Mouse (Mus musculus): Measurements from ENCODE around the gene Psmb4. TPM values are rescaled to one million over a fixed set of nuclear protein-coding genes. Genes with fewer than 3 reads are reported as not detected.
"Not testable (repeated sequence)": the region's sequence is repeated elsewhere in the genome, so short reads cannot be mapped to it uniquely, and the experiment has no call there.

The Psmb4 gene
- 311 and 370 TPM in 2 replicates for polyA plus RNA-seq (2012; ENCODE audit: insufficient read depth, insufficient read length, missing spikeins)

DNA sequence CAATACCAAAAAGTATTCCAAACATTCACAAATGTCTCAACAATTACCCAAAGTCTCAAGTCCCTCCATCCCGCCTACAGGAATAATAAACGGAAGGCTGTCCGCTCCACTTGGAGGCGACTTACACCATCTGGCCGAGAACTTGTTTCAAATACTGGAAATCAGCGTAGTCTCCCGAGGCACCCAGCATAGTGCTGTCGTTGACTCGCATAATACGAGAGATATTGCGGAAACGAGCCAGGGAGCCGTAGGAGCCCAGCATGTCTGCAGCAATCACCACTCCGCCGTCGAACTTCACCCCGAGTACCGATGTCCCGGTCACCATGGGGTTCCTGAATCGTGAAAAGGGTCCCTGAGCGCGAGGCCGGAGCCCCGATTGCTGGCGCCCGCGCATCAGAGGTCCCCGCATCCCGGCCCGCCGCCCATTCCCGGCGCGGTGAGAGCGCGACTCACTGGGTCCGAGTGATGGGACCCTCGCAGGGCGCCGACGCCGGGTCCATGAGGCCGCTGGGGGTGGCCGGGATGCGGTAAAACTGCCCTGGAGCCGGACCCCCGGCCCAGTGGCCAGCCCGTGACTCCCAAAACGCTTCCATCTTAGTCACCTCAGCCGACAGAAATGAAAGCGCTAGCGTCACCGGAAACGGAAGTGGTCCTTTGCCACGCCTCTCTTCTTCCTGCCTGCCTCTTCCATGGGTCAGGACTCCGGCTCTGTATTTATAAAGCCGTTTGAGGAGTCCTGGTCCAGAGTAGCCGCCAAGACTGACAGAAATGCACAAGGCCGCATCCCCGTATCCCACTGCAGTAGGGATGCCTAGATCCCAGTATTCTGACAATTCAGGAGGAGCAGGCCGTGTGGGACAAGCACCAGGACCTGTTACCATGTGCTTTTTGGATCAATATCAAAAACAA is at the start of gene Psmb4:
Gene Psmb4 (minus strand): TSS at position 646 of the 909 bp plus-strand sequence.
- Histone ChIP-seq H3K27ac (replicated peaks; ENCODE audit: low read depth, low read length) (peak within 1 kb of the TSS; percentile 70), H3K4me3 (ENCODE audit: insufficient read depth, low read depth, low read length) (peak within 1 kb of the TSS; percentile 88), H3K4me1 (ENCODE audit: control insufficient read depth, insufficient read depth, insufficient read length, low read length) (peaks cover 5% of the 10 kb centered on the region; the same call in 1 of the 2 replicates)

DNA sequence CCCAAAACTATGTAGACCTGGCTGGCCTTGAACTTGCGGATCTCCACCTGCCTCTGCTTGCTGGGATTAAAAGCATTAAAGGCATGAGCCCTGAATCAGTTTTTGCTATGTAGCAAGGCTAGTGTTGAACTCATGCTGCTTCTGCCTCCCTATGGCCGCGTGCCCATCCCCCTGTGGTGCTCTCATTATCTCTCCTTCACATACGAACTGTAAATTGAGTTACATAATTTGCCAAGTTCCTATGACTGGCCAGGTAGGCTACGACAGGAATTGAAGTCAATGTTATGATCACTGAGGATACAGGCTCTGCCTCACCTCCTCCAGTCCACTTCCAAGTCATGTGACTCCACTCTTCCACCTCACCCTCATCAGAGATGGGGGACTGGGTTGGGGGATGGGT is 49.4 kb upstream of the Psmb4 start:
- not testable (repeated sequence) for H3K4me1 ChIP-seq (ENCODE audit: control insufficient read depth, insufficient read depth, insufficient read length, low read length); H3K27ac ChIP-seq (replicated peaks; ENCODE audit: low read depth, low read length); H3K4me3 ChIP-seq (ENCODE audit: insufficient read depth, low read depth, low read length)

DNA sequence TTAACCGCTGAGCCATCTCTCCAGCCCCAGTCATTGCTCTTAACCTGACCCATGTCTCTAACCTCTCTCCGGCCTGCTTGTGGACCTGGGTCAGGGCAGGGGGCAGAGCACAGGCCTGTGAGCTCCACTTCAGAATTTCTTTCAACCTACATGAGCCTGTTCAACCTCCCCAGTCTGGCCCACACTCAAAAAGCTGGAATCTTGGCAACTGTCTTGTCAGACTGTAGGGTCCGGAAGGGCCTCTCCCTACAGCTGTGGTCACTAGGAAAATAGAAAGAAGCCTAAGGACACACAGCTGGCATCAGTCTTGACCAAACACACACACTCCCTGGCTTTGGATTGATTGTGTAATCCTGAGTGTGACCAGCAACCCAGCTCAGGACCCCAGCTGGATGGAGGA is 48.6 kb upstream of the Psmb4 start:
- H3K27ac ChIP-seq (replicated peaks; ENCODE audit: low read depth, low read length); H3K4me1 ChIP-seq (ENCODE audit: control insufficient read depth, insufficient read depth, insufficient read length, low read length); H3K4me3 ChIP-seq (ENCODE audit: insufficient read depth, low read depth, low read length): not testable (repeated sequence)

DNA sequence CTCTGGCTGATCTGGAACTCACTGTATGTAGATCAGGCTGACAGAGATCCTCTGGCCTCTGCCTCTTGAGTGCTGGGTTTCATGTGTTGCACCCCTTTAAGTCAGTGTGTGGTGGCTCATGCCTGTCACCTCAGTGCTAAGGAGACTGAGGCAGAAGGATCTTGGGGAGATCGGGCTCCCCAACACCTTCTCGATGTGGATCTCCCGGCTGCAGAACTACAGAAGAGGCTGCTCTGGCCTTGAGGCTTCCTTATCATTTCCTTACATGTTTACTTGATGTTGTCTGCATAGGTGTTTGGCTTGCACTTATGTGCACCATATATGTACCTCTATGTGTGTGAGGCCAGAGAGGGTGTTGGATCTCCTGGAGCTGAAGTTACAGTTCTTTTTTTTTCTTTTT is 47.8 kb upstream of the Psmb4 start:
- H3K4me1 ChIP-seq (ENCODE audit: control insufficient read depth, insufficient read depth, insufficient read length, low read length); H3K4me3 ChIP-seq (ENCODE audit: insufficient read depth, low read depth, low read length); H3K27ac ChIP-seq (replicated peaks; ENCODE audit: low read depth, low read length): not testable (repeated sequence)

DNA sequence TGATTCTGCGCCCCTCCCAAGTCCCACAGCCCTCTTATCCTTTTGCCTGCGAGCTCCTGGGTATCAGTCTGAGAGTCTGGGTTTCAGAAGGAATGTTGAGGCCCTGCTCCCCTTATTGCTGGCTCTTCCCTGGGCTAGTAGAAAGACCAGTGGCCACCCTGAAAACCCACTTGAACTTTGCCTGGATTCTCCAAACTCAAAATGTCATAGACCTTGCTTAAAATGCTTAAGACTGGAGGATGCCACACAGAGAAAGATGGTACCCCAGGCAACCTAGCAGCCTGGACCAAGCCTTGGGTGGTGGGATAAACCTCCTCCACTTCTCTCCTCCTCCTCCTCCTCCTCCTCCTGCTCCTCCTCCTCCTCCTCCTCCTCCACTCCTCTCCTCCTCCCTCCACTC is 46.8 kb upstream of the Psmb4 start:
- H3K27ac ChIP-seq (replicated peaks; ENCODE audit: low read depth, low read length), result 0 out of 2 replicates have a peak overlapping the region, but pooled peaks have one; percentile 6
- peak overlapping the region; percentile 70 for H3K4me3 ChIP-seq (ENCODE audit: insufficient read depth, low read depth, low read length)
- not testable (repeated sequence) for H3K4me1 ChIP-seq (ENCODE audit: control insufficient read depth, insufficient read depth, insufficient read length, low read length)

DNA sequence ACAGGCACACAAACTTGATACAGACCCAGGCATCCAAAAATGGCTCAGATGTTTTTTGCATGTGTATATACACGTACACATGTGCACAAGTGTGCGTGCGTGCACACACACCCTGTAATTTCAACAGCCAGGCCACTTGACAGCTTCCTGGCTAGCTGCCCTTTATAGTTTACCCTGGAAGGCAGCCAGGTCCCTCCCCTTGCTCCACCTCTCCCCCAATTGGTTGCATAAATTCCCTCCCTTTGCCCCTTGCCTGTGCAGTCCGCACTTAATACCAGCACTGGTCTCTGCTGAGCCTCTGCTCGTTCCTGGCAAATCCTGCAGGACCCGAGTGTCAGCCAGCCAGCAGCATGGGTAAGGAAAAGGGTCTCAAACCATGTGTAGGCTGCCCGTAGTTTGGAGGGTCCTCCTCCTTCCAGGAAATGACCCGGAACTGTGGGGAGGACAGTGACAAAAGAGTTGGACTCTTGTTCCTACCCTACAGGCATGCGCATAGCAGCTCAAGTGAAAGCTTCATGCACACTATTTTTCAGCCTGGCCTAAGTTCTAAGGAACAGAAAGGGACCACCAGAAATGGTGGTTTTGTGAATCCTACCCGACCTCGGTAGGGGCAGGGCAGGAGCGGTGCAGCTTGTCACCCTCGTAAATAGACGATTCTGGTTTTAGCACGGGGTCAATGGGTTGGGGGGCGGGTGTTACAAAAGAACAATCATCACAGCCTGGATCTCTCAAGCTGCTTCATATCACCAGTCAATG is 46.2 kb upstream of the Psmb4 start, which contains the start of gene Selenbp1:
Gene Selenbp1 (plus strand): TSS at position 248 of the 756 bp plus-strand sequence.
- Histone ChIP-seq H3K4me3 (ENCODE audit: insufficient read depth, low read depth, low read length) (peak within 1 kb of the TSS; percentile 70), H3K27ac (replicated peaks; ENCODE audit: low read depth, low read length) (peak within 1 kb of the TSS; percentile 72), H3K4me1 (ENCODE audit: control insufficient read depth, insufficient read depth, insufficient read length, low read length) (no peaks in the 10 kb centered on the region)

DNA sequence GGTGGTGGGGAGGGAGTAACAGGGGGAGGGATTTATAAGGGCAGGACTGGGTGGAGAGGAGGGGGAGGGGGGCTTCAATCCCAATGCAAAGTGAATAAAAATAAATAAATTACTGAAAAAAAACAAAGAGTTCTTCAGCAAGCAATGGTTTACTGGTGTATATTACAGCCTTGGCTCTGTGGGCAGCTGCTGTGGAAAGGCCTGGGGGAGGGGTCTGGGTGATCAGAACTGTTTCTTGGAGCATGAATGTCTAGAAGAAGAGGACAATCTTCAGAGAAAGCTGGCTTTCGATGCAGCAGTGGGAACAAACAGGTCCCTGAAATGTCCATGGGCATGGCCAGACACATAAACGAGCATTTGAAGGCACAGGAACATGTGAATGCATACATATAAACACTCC is 45.5 kb upstream of the Psmb4 start:
- H3K27ac ChIP-seq (replicated peaks; ENCODE audit: low read depth, low read length); H3K4me3 ChIP-seq (ENCODE audit: insufficient read depth, low read depth, low read length); H3K4me1 ChIP-seq (ENCODE audit: control insufficient read depth, insufficient read depth, insufficient read length, low read length): not testable (repeated sequence)

DNA sequence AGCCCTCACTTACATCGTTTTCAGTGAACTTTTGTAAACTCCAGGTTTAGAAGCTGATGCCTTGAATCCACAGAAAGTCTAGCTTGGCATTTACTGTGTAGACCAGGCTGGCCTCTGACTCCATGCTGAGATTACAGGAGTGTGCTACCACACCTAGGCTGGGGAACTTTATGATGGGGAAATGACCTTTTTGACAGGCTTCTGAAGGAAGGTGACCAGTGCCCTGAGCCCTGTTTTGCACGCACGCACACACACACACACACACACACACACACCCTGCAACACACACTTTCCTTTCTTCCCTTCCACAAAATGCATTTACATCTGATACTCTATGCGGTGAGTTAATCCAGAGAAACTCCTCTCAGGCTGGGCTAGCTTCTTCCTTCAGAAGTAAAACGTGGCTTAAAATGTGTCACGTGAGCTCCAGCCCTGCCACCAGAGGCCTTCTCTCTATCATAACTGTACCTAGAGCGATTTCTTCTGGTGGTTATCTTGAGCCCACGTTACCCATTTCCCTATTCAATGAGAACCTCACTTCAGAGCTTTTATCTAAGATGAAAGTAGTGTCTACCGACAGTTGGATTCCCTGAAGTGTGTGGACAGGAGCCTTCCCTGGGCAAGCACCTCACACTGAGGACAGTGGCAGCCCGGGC is 44.8 kb upstream of the Psmb4 start:
- not testable (repeated sequence) for H3K4me3 ChIP-seq (ENCODE audit: insufficient read depth, low read depth, low read length); H3K4me1 ChIP-seq (ENCODE audit: control insufficient read depth, insufficient read depth, insufficient read length, low read length); H3K27ac ChIP-seq (replicated peaks; ENCODE audit: low read depth, low read length)

DNA sequence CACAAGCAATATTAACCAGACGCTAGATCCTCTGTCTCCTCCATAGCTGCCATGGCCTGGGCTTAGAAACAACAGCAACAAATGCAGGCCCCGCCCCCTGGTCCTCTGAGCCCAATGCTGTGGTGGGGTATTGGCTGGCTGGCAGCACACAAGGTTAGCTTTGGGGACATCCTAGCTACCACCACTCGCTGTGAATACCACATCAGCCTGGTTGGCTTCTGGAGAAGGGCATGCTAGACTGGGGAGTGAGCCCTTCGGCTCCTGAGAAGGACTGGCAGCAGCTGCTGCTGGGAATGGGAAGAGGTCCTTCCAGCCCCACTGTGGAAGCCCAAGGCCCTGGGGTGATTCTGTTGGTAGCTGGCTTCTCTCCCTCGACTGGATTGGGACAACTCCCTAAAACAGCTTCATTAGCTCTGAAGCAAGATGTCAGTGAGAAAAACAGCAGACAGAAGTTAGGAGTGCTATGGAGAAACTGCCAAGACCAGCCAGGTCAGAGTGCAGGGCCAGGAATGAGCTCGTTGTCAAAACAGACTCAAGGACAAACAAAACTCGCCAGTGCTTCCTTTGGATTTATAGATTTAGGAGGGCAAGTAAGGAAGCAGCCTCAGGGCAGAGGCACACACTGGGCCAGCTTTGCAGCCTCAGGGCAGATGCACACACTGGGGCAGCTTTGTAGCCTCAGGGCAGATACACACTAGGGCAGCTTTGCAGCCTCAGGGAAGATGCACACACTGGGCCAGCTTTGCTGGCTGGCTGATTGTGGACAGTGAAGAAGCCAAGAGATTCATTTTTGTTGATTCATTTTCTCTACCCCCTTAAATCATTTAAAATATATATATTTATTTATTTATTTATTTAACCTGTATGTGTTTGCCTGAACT is 43.9 kb upstream of the Psmb4 start:
- not testable (repeated sequence) for H3K4me3 ChIP-seq (ENCODE audit: insufficient read depth, low read depth, low read length); H3K27ac ChIP-seq (replicated peaks; ENCODE audit: low read depth, low read length); H3K4me1 ChIP-seq (ENCODE audit: control insufficient read depth, insufficient read depth, insufficient read length, low read length)

DNA sequence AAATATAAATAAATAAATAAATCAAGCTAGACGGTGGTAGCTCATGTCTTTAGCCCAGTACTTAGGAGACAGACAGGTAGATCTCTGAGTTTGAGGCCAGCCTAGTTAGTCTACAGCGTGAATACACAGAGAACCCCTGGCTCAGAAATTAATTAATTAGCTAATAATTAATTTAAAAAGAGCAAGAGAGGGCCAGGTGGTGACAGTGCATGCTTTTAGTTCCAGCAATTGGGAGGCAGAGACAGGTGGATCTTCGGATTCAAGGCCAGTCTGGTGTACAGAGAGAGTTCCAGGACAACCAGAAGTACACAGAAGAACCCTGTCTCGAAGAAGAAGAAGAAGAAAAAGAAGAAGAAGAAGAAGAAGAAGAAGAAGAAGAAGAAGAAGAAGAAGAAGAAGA is 42.2 kb upstream of the Psmb4 start:
- H3K4me3 ChIP-seq (ENCODE audit: insufficient read depth, low read depth, low read length); H3K27ac ChIP-seq (replicated peaks; ENCODE audit: low read depth, low read length); H3K4me1 ChIP-seq (ENCODE audit: control insufficient read depth, insufficient read depth, insufficient read length, low read length): not testable (repeated sequence)

DNA sequence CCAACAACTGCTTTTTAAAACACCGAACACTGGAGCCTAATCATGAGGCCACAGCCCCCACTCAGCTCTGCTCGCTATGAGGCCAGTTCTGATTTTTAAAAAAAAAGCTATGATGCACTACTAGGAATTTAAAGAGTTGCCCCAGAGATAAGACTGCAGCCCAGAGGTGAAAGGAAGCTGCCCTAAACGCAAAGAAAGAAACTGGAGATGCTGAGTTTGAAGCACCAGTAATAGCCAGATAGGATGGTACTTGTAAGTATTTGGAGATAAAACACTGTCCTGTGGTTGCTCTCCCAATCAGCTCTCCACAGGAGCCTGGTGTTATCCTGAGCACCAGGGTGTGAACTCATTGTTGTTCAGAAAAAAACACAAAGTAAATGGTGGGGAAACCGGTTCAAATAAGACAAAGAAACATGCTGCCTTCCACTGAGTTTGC is 39.6 kb upstream of the Psmb4 start:
- not testable (repeated sequence) for H3K27ac ChIP-seq (replicated peaks; ENCODE audit: low read depth, low read length); H3K4me3 ChIP-seq (ENCODE audit: insufficient read depth, low read depth, low read length); H3K4me1 ChIP-seq (ENCODE audit: control insufficient read depth, insufficient read depth, insufficient read length, low read length)

DNA sequence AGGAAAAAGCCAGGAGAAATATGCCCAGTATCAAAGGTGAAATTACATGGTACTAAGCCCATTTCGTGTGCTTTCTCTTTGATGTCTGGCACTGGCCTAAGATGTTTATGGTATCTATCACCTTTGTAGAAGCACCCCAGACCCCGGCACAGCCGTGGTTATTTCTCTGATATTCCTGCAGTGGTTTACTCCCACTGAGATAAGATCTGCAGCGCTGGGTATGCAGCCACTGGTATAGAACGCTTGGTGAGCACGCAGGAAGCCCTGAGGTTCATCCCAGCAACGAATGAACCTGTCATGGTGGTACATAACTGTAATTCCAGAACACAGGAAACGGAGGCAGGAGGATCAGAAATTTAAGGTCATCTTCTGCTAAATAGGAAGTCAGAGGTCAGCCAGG is 37.9 kb upstream of the Psmb4 start:
- H3K27ac ChIP-seq (replicated peaks; ENCODE audit: low read depth, low read length), result no peak overlapping the region
- H3K4me3 ChIP-seq (ENCODE audit: insufficient read depth, low read depth, low read length), result no peak overlapping the region
- H3K4me1 ChIP-seq (ENCODE audit: control insufficient read depth, insufficient read depth, insufficient read length, low read length), result no peaks in the 10 kb centered on the region

DNA sequence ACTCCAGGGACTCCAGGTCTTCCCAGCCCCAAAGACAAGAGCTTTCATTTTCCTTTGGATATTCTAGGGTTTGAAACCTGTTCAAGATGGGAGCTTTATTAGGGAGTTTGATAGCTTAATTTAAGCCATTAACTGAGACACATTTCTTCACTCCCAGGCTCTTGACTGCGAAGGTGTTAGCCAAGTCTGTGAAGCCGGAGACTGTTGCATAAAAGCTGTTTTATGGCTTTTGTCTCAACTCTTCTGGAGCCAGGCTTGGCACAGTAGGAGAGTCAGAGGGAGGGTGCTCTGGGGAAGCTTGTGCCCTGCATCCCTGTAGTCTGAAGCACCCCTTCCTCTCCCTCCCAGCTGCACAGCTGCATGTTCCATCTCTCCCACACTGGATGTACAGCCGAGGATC is 35.6 kb upstream of the Psmb4 start:
- no peak overlapping the region for H3K27ac ChIP-seq (replicated peaks; ENCODE audit: low read depth, low read length)
- H3K4me3 ChIP-seq (ENCODE audit: insufficient read depth, low read depth, low read length), result no peak overlapping the region
- H3K4me1 ChIP-seq (ENCODE audit: control insufficient read depth, insufficient read depth, insufficient read length, low read length), result no peaks in the 10 kb centered on the region

DNA sequence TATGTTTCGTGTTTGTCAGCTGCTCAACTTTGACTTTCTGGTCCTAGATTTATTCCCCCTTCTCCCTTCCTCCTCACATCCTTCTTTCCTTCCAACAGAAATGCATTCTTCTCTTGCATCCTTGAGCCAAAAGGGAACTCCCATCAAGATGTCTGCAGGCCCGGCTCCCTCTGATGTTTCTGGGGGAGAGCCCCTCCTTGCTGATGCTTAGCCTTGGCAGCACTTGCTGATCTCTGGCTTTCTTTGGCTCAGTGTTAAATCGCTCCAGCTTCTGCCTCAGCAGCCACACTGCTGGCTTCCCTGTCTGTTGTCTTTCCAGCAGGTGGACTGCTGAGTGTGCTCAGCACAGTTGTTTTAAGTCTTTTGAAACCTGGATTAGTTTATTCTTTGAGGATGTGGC is 34.3 kb upstream of the Psmb4 start:
- no peak overlapping the region for H3K4me3 ChIP-seq (ENCODE audit: insufficient read depth, low read depth, low read length)
- H3K27ac ChIP-seq (replicated peaks; ENCODE audit: low read depth, low read length), result no peak overlapping the region
- H3K4me1 ChIP-seq (ENCODE audit: control insufficient read depth, insufficient read depth, insufficient read length, low read length), result no peaks in the 10 kb centered on the region
